Mouse (Mus musculus): Measurements from ENCODE around the gene Auh. TPM values are rescaled to one million over a fixed set of nuclear protein-coding genes. Genes with fewer than 3 reads are reported as not detected.

Gene Auh
- polyA plus RNA-seq, 1 experiment = 30.9 TPM

DNA sequence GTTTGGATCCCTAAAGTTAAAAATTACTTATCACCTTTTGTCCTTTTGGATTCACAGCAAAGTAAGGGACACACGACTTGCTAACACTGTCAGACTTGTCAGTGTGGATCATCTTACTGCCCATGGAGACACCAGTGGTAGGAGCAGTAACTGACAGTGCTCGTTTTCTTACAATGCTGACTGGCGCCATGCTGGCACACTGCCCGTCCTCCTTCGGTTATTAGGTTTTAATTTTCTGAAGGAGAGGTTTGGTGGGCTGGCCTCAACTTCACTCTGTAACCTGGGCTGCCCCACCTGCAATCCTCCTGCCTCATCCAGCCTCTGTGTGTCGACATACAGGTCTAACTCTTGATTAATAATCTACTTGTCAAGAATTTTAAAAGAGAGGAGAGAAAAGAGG is 31.7 kb downstream of the Auh start:
- Histone ChIP-seq H3K9me3 (replicated peaks; ENCODE audit: control insufficient read depth, insufficient read depth, low read length, poor library complexity, severe bottlenecking) (no peaks in the 10 kb centered on the region), H3K9ac (ENCODE audit: low read depth, poor library complexity, severe bottlenecking) (no peak overlapping the region), H3K36me3 (ENCODE audit: control insufficient read depth, insufficient read depth, low read length, poor library complexity, severe bottlenecking) (no peaks in the 10 kb centered on the region; the same call in 1 of the 2 replicates), H3K4me3 (ENCODE audit: low read depth, low read length) (no peak overlapping the region), H3K4me1 (ENCODE audit: control insufficient read depth, insufficient read depth, low read length) (no peaks in the 10 kb centered on the region), H3K27ac (ENCODE audit: insufficient read depth, low read length) (no peak overlapping the region), H3K27me3 (ENCODE audit: control insufficient read depth, insufficient read depth, low read length, poor library complexity, severe bottlenecking) (no peaks in the 10 kb centered on the region)
- TF ChIP-seq CTCF (IDR thresholded peaks at IDR 0.05; ENCODE audit: low read depth, low read length) (no peak), EP300 (IDR thresholded peaks at IDR 0.05; ENCODE audit: insufficient read depth, low read depth, low read length) (no peak), POLR2A (IDR thresholded peaks at IDR 0.05; ENCODE audit: insufficient read depth, low read length) (no peak)

DNA sequence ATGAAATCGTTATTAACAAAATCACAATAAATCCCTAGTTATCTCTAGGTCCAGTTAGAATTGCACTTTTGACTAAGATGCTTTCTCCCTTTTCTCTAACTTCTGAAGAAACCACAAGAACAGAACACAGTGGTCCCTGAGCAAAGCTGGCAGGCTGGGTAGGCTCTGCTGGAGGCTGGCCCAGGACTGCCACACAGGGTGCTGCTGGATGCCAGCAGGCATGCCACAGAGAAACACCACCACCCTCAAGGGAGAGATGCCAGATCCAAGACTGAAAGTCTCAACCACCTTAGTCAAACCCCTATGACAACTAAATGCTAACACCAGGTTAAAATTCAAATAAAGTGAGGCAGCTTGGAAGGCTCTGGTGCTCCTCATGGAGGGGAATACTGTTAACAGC is 36.7 kb downstream of the Auh start:
- H3K9me3 ChIP-seq (replicated peaks; ENCODE audit: control insufficient read depth, insufficient read depth, low read length, poor library complexity, severe bottlenecking) = no peaks in the 10 kb centered on the region
- H3K4me1 ChIP-seq (ENCODE audit: control insufficient read depth, insufficient read depth, low read length) = no peaks in the 10 kb centered on the region
- H3K9ac ChIP-seq (ENCODE audit: low read depth, poor library complexity, severe bottlenecking) = no peak overlapping the region
- TF ChIP-seq CTCF (IDR thresholded peaks at IDR 0.05; ENCODE audit: low read depth, low read length) (no peak), EP300 (IDR thresholded peaks at IDR 0.05; ENCODE audit: insufficient read depth, low read depth, low read length) (no peak), POLR2A (IDR thresholded peaks at IDR 0.05; ENCODE audit: insufficient read depth, low read length) (no peak)
- no peaks in the 10 kb centered on the region for H3K27me3 ChIP-seq (ENCODE audit: control insufficient read depth, insufficient read depth, low read length, poor library complexity, severe bottlenecking)
- no peaks in the 10 kb centered on the region; the same call in 1 of the 2 replicates for H3K36me3 ChIP-seq (ENCODE audit: control insufficient read depth, insufficient read depth, low read length, poor library complexity, severe bottlenecking)
- H3K4me3 ChIP-seq (ENCODE audit: low read depth, low read length) = no peak overlapping the region
- H3K27ac ChIP-seq (ENCODE audit: insufficient read depth, low read length) = no peak overlapping the region

DNA sequence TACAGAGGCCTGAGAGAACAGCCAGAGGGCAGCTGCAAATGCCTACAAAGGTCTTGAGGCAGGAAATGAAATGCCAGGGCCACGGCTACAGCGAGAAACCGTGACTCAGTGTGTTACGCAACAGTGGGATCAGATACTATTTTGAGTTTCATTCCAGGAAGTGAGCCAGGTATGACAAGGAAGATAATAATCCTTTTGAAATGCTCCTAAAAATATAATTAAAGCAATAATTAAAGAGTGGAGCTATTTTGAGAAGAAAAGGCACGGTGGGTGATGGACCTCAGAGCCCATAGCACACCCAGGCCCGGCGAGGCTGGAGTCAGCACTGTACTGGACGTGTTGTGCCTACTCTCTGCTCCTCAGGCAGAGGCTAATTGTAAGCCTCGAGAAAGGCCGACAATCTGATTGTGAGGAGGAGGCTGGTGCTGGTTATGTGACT is 37.4 kb downstream of the Auh start:
- no peaks in the 10 kb centered on the region for H3K4me1 ChIP-seq (ENCODE audit: control insufficient read depth, insufficient read depth, low read length)
- H3K9me3 ChIP-seq (replicated peaks; ENCODE audit: control insufficient read depth, insufficient read depth, low read length, poor library complexity, severe bottlenecking) = no peaks in the 10 kb centered on the region
- no peak for TF ChIP-seq POLR2A (IDR thresholded peaks at IDR 0.05; ENCODE audit: insufficient read depth, low read length)
- TF ChIP-seq EP300 (IDR thresholded peaks at IDR 0.05; ENCODE audit: insufficient read depth, low read depth, low read length) = no peak
- TF ChIP-seq CTCF (IDR thresholded peaks at IDR 0.05; ENCODE audit: low read depth, low read length) = no peak
- no peak overlapping the region for H3K9ac ChIP-seq (ENCODE audit: low read depth, poor library complexity, severe bottlenecking)
- H3K36me3 ChIP-seq (ENCODE audit: control insufficient read depth, insufficient read depth, low read length, poor library complexity, severe bottlenecking) = no peaks in the 10 kb centered on the region; the same call in 1 of the 2 replicates
- no peak overlapping the region for H3K27ac ChIP-seq (ENCODE audit: insufficient read depth, low read length)
- no peak overlapping the region for H3K4me3 ChIP-seq (ENCODE audit: low read depth, low read length)
- no peaks in the 10 kb centered on the region for H3K27me3 ChIP-seq (ENCODE audit: control insufficient read depth, insufficient read depth, low read length, poor library complexity, severe bottlenecking)

DNA sequence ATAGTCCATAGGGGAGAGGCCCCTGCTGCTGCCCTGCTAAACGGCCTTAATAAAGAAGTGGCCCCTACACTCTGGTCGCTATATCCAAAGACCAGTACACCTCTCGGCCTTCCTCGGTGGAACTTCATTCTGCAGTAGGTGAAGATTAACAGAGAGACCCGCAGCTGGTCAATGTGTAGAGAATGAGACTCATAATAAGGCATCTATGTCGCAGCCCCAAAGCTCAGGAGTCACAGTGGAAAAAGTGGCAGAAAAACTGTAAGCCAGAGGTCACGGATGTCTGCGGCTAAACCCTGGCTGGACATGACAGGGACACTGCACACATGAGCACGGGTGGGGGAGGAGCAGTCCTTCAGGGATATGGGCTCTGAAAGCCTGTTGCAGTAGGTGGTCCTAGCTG is 39.2 kb downstream of the Auh start:
- no peaks in the 10 kb centered on the region for H3K4me1 ChIP-seq (ENCODE audit: control insufficient read depth, insufficient read depth, low read length)

DNA sequence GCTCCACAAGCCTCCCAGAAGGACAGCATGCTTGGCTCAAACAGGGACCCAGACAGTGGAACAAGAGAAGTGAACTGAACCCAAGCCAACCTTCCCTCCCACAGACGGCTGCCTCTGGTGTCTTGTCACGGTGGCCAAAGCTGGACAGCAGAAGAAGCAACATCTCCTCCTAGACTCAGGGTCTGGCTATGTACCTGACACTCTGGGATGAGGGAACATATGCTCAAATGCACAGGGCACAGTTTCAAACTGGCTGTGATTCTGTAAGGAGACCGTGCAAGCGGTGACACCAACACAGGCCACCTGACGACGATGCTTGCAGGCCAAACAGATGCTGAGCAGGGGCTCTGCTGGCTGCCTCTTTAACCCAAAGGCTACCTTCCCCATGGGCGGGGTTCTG is 42.7 kb downstream of the Auh start:
- Histone ChIP-seq H3K27ac (ENCODE audit: insufficient read depth, low read length) (no peak overlapping the region), H3K36me3 (ENCODE audit: control insufficient read depth, insufficient read depth, low read length, poor library complexity, severe bottlenecking) (no peaks in the 10 kb centered on the region), H3K9me3 (replicated peaks; ENCODE audit: control insufficient read depth, insufficient read depth, low read length, poor library complexity, severe bottlenecking) (no peaks in the 10 kb centered on the region), H3K4me1 (ENCODE audit: control insufficient read depth, insufficient read depth, low read length) (no peaks in the 10 kb centered on the region), H3K4me3 (ENCODE audit: low read depth, low read length) (no peak overlapping the region), H3K9ac (ENCODE audit: low read depth, poor library complexity, severe bottlenecking) (no peak overlapping the region), H3K27me3 (ENCODE audit: control insufficient read depth, insufficient read depth, low read length, poor library complexity, severe bottlenecking) (no peaks in the 10 kb centered on the region)
- no peak for TF ChIP-seq POLR2A (IDR thresholded peaks at IDR 0.05; ENCODE audit: insufficient read depth, low read length)

More for the DNA sequence above, 39.2 kb downstream of the Auh start:
- no peak overlapping the region for H3K9ac ChIP-seq (ENCODE audit: low read depth, poor library complexity, severe bottlenecking)
- H3K36me3 ChIP-seq (ENCODE audit: control insufficient read depth, insufficient read depth, low read length, poor library complexity, severe bottlenecking) = no peaks in the 10 kb centered on the region
- H3K9me3 ChIP-seq (replicated peaks; ENCODE audit: control insufficient read depth, insufficient read depth, low read length, poor library complexity, severe bottlenecking) = no peaks in the 10 kb centered on the region
- TF ChIP-seq CTCF (IDR thresholded peaks at IDR 0.05; ENCODE audit: low read depth, low read length) (no peak), POLR2A (IDR thresholded peaks at IDR 0.05; ENCODE audit: insufficient read depth, low read length) (no peak), EP300 (IDR thresholded peaks at IDR 0.05; ENCODE audit: insufficient read depth, low read depth, low read length) (no peak)
- H3K27me3 ChIP-seq (ENCODE audit: control insufficient read depth, insufficient read depth, low read length, poor library complexity, severe bottlenecking) = no peaks in the 10 kb centered on the region
- H3K4me3 ChIP-seq (ENCODE audit: low read depth, low read length) = no peak overlapping the region
- no peak overlapping the region for H3K27ac ChIP-seq (ENCODE audit: insufficient read depth, low read length)

DNA sequence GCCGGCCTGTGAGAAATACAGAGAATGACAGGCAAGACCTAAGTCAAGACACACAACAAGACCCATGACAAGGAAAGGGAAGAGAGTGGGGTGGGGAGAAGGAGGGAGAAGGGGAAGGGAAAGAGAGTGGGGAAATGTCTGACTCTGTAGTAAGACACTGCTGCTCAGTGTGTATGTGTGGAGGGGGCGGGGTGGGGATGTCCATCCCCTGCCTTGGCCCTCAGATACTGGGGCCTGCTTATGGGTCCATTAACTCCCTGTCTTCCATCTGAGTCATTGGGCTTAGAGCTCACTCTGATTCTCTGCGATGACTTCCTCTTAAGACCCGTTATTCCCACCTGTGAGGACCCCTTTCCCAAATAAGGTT is 45.5 kb downstream of the Auh start:
- Histone ChIP-seq H3K4me3 (ENCODE audit: low read depth, low read length) (no peak overlapping the region), H3K36me3 (ENCODE audit: control insufficient read depth, insufficient read depth, low read length, poor library complexity, severe bottlenecking) (no peaks in the 10 kb centered on the region), H3K9me3 (replicated peaks; ENCODE audit: control insufficient read depth, insufficient read depth, low read length, poor library complexity, severe bottlenecking) (no peaks in the 10 kb centered on the region), H3K9ac (ENCODE audit: low read depth, poor library complexity, severe bottlenecking) (no peak overlapping the region), H3K4me1 (ENCODE audit: control insufficient read depth, insufficient read depth, low read length) (no peaks in the 10 kb centered on the region), H3K27me3 (ENCODE audit: control insufficient read depth, insufficient read depth, low read length, poor library complexity, severe bottlenecking) (no peaks in the 10 kb centered on the region), H3K27ac (ENCODE audit: insufficient read depth, low read length) (no peak overlapping the region)
- TF ChIP-seq EP300 (IDR thresholded peaks at IDR 0.05; ENCODE audit: insufficient read depth, low read depth, low read length) (no peak), CTCF (IDR thresholded peaks at IDR 0.05; ENCODE audit: low read depth, low read length) (no peak), POLR2A (IDR thresholded peaks at IDR 0.05; ENCODE audit: insufficient read depth, low read length) (no peak)

Measured in ES-Bruce4 (cell line).